ENCODE assay signal across 32 mouse cellular contexts in genomic region chr7:128358741-128359140, GRCm38 (mm10). TPM values are rescaled to one million over a fixed set of nuclear protein-coding genes. Genes with fewer than 3 reads are reported as not detected.
DNase-seq lines count a peak whose midpoint lies in the region; ATAC-seq and TF ChIP-seq lines count a peak whose summit lies in the region.
"Had no signal": no experiment of that assay in that cellular context is flagged by ENCODE, and none has a peak within 500 bp of the region (broad histone marks: within the 10 kb centered on the region; RNA-seq: fewer than 3 reads in every experiment).

No protein-coding gene starts in this region.

- H3K36me3 ChIP-seq in forebrain, embryonic 11.5 days (ENCODE audit: control insufficient read depth, insufficient read depth, low read length): no peaks in the 10 kb centered on the region
- no peaks in the 10 kb centered on the region for H3K36me3 ChIP-seq in forebrain, embryonic 13.5 days (ENCODE audit: poor library complexity, severe bottlenecking)
- H3K36me3 ChIP-seq in limb, embryonic 12.5 days: no peaks in the 10 kb centered on the region
- no peaks in the 10 kb centered on the region for H3K36me3 ChIP-seq in limb, embryonic 10.5 days
- H3K36me3 ChIP-seq in thymus, adult 2 months (ENCODE audit: control insufficient read depth, insufficient read depth, low read length): no peaks in the 10 kb centered on the region
- no peaks in the 10 kb centered on the region for H3K36me3 ChIP-seq in stomach, postnatal 0 days (ENCODE audit: control insufficient read depth, insufficient read depth, low read length)
- H3K36me3 ChIP-seq: embryonic facial prominence, embryonic 10.5 days; embryonic facial prominence, embryonic 15.5 days; heart, embryonic 15.5 days; hindbrain, embryonic 12.5 days; midbrain, embryonic 10.5 days; midbrain, embryonic 15.5 days; neural tube, embryonic 15.5 days; stomach, embryonic 15.5 days had no signal

- H3K27ac ChIP-seq in forebrain, embryonic 11.5 days (ENCODE audit: low read depth, low read length): no peak overlapping the region
- no peak overlapping the region for H3K27ac ChIP-seq in forebrain, embryonic 13.5 days
- no peak overlapping the region for H3K27ac ChIP-seq in limb, embryonic 12.5 days
- no peak overlapping the region for H3K27ac ChIP-seq in limb, embryonic 10.5 days
- H3K27ac ChIP-seq in thymus, adult 2 months (ENCODE audit: control insufficient read depth, insufficient read depth, low read length): 0 out of 2 replicates have a peak overlapping the region, but pooled peaks have one; percentile 6
- H3K27ac ChIP-seq in stomach, postnatal 0 days (replicated peaks): no peak overlapping the region
- H3K27ac ChIP-seq: embryonic facial prominence, embryonic 10.5 days; embryonic facial prominence, embryonic 15.5 days; heart, embryonic 15.5 days; hindbrain, embryonic 12.5 days; hindbrain, postnatal 0 days; midbrain, embryonic 10.5 days; midbrain, embryonic 15.5 days; neural tube, embryonic 15.5 days; stomach, embryonic 15.5 days had no signal

- no peak overlapping the region for H3K9ac ChIP-seq in forebrain, embryonic 11.5 days (ENCODE audit: low read length)
- H3K9ac ChIP-seq in forebrain, embryonic 13.5 days: no peak overlapping the region
- 0 out of 2 replicates have a peak overlapping the region, but pooled peaks have one; percentile 1 for H3K9ac ChIP-seq in limb, embryonic 12.5 days (replicated peaks)
- H3K9ac ChIP-seq in stomach, postnatal 0 days (ENCODE audit: low read length): no peak overlapping the region
- H3K9ac ChIP-seq: embryonic facial prominence, embryonic 15.5 days; heart, embryonic 15.5 days; hindbrain, embryonic 12.5 days; midbrain, embryonic 15.5 days; neural tube, embryonic 15.5 days; stomach, embryonic 15.5 days had no signal

- no peak for TF ChIP-seq POLR2A in thymus, adult 2 months (IDR thresholded peaks at IDR 0.05; ENCODE audit: control insufficient read depth, extremely low read depth, insufficient read depth, low read length, poor library complexity)

- no peaks in the 10 kb centered on the region for H3K9me3 ChIP-seq in forebrain, embryonic 11.5 days (ENCODE audit: control insufficient read depth, low read length)
- H3K9me3 ChIP-seq in forebrain, embryonic 13.5 days (replicated peaks): no peaks in the 10 kb centered on the region
- H3K9me3 ChIP-seq in limb, embryonic 12.5 days: no peaks in the 10 kb centered on the region
- no peaks in the 10 kb centered on the region for H3K9me3 ChIP-seq in limb, embryonic 10.5 days (replicated peaks)
- H3K9me3 ChIP-seq in stomach, postnatal 0 days (ENCODE audit: control insufficient read depth, low read length): no peaks in the 10 kb centered on the region
- H3K9me3 ChIP-seq: embryonic facial prominence, embryonic 10.5 days; embryonic facial prominence, embryonic 15.5 days; heart, embryonic 15.5 days; hindbrain, embryonic 12.5 days; midbrain, embryonic 10.5 days; midbrain, embryonic 15.5 days; neural tube, embryonic 15.5 days; stomach, embryonic 15.5 days had no signal

- H3K4me2 ChIP-seq in forebrain, embryonic 11.5 days (ENCODE audit: low read depth, low read length, severe bottlenecking): no peak overlapping the region
- no peak overlapping the region for H3K4me2 ChIP-seq in forebrain, embryonic 13.5 days
- no peak overlapping the region for H3K4me2 ChIP-seq in limb, embryonic 12.5 days
- H3K4me2 ChIP-seq in stomach, postnatal 0 days (replicated peaks; ENCODE audit: low read depth): no peak overlapping the region
- H3K4me2 ChIP-seq: embryonic facial prominence, embryonic 15.5 days; heart, embryonic 15.5 days; hindbrain, embryonic 12.5 days; midbrain, embryonic 15.5 days; neural tube, embryonic 15.5 days; stomach, embryonic 15.5 days had no signal

- no peaks in the 10 kb centered on the region for H3K4me1 ChIP-seq in forebrain, embryonic 11.5 days (replicated peaks; ENCODE audit: control insufficient read depth, insufficient read depth, low read length)
- no peaks in the 10 kb centered on the region for H3K4me1 ChIP-seq in forebrain, embryonic 13.5 days
- no peaks in the 10 kb centered on the region for H3K4me1 ChIP-seq in limb, embryonic 12.5 days (replicated peaks)
- no peaks in the 10 kb centered on the region for H3K4me1 ChIP-seq in limb, embryonic 10.5 days
- H3K4me1 ChIP-seq in thymus, adult 2 months (replicated peaks; ENCODE audit: control insufficient read depth, insufficient read depth, low read length): peaks cover 8% of the 10 kb centered on the region
- H3K4me1 ChIP-seq in stomach, postnatal 0 days (replicated peaks; ENCODE audit: control insufficient read depth, insufficient read depth): 0 out of 2 replicates have a peak, but pooled peaks cover 2% of the 10 kb centered on the region
- H3K4me1 ChIP-seq: embryonic facial prominence, embryonic 15.5 days; heart, embryonic 15.5 days; hindbrain, embryonic 12.5 days; midbrain, embryonic 10.5 days; midbrain, embryonic 15.5 days; neural tube, embryonic 15.5 days; stomach, embryonic 15.5 days had no signal

- no peak for TF ChIP-seq EP300 in stomach, postnatal 0 days (optimal IDR thresholded peaks at IDR 0.05)

- H3K27me3 ChIP-seq in forebrain, embryonic 11.5 days (ENCODE audit: control insufficient read depth, insufficient read depth, low read length): no peaks in the 10 kb centered on the region
- H3K27me3 ChIP-seq in forebrain, embryonic 13.5 days: no peaks in the 10 kb centered on the region
- H3K27me3 ChIP-seq in limb, embryonic 12.5 days: no peaks in the 10 kb centered on the region; the same call in 1 of the 2 replicates
- H3K27me3 ChIP-seq in limb, embryonic 10.5 days (ENCODE audit: low read depth, poor library complexity, severe bottlenecking): no peaks in the 10 kb centered on the region
- no peaks in the 10 kb centered on the region for H3K27me3 ChIP-seq in thymus, adult 2 months (ENCODE audit: control insufficient read depth, insufficient read depth, low read length)
- no peaks in the 10 kb centered on the region for H3K27me3 ChIP-seq in stomach, postnatal 0 days (ENCODE audit: control insufficient read depth, insufficient read depth, low read length)
- H3K27me3 ChIP-seq: CH12.LX; embryonic facial prominence, embryonic 15.5 days; heart, embryonic 15.5 days; hindbrain, embryonic 12.5 days; midbrain, embryonic 15.5 days; neural tube, embryonic 15.5 days had no signal

- TF ChIP-seq CTCF in thymus, adult 2 months (IDR thresholded peaks at IDR 0.05; ENCODE audit: borderline replicate concordance, control insufficient read depth, extremely low read depth, insufficient read depth, low read length, poor library complexity): no peak
- no peak for TF ChIP-seq CTCF in stomach, postnatal 0 days (IDR thresholded peaks at IDR 0.05; ENCODE audit: low read depth)

- ATAC-seq in forebrain, embryonic 11.5 days (replicated peaks; ENCODE audit: low FRiP score): no peak
- ATAC-seq in forebrain, embryonic 13.5 days: no peak
- ATAC-seq in limb, embryonic 12.5 days (ENCODE audit: insufficient number of reproducible peaks, insufficient read depth, low FRiP score, low TSS enrichment, low read depth): no peak
- no peak for ATAC-seq in stomach, postnatal 0 days (ENCODE audit: low FRiP score, low TSS enrichment)
- ATAC-seq: activated CD4-positive, CD25-positive, alpha-beta regulatory T cell, adult 4 months; forebrain, embryonic 14.5 days; hindbrain, postnatal 0 days; intestine, embryonic 16.5 days; lung, postnatal 0 days; midbrain, embryonic 15.5 days had no signal

- peak; percentile 29 for DNase-seq in forebrain, embryonic 11.5 days (ENCODE audit: low spot score)
- no peak for DNase-seq in limb, embryonic 10.5 days (ENCODE audit: low spot score)
- no peak for DNase-seq in thymus, adult 2 months
- no peak for DNase-seq in thymus, postnatal 36 days
- DNase-seq in stomach, postnatal 0 days (ENCODE audit: low spot score): peak; percentile 11
- DNase-seq: adrenal gland, adult 8-10 months; cerebellum, adult 8-10 months; cerebellum, postnatal 25 days; heart, postnatal 36 days; kidney, adult 9 months; kidney, postnatal 10 days; layer of hippocampus, postnatal 36 days; left cerebral cortex, postnatal 4 days; lung, adult 18-20 months; retina, postnatal 1 day; right cerebral cortex, postnatal 14 days had no signal

- no peak overlapping the region for H3K4me3 ChIP-seq in forebrain, embryonic 11.5 days (ENCODE audit: low read depth, low read length)
- no peak overlapping the region for H3K4me3 ChIP-seq in forebrain, embryonic 13.5 days
- H3K4me3 ChIP-seq in limb, embryonic 12.5 days (replicated peaks): no peak overlapping the region
- no peak overlapping the region for H3K4me3 ChIP-seq in limb, embryonic 10.5 days
- H3K4me3 ChIP-seq in thymus, adult 2 months (ENCODE audit: control insufficient read depth, insufficient read depth, low read length): no peak overlapping the region
- H3K4me3 ChIP-seq in stomach, postnatal 0 days (ENCODE audit: low read depth, low read length): no peak overlapping the region
- H3K4me3 ChIP-seq: embryonic facial prominence, embryonic 10.5 days; embryonic facial prominence, embryonic 15.5 days; heart, embryonic 15.5 days; hindbrain, embryonic 12.5 days; midbrain, embryonic 10.5 days; midbrain, embryonic 15.5 days; neural tube, embryonic 15.5 days; stomach, embryonic 15.5 days had no signal

- WGBS in forebrain, embryonic 11.5 days: 78% methylated on average over 9 of the region's 9 CpGs
- WGBS in forebrain, embryonic 13.5 days: 82% methylated on average over 9 of the region's 9 CpGs
- 72% methylated on average over 9 of the region's 9 CpGs for WGBS in limb, embryonic 12.5 days
- WGBS in limb, embryonic 10.5 days: 85% methylated on average over 9 of the region's 9 CpGs
- 70% methylated on average over 9 of the region's 9 CpGs for WGBS in thymus, adult 2 months
- WGBS in stomach, postnatal 0 days: 73% methylated on average over 9 of the region's 9 CpGs

RNA-seq across cellular contexts. Expression of gene Rgs10, which starts 59.8 kb away (rescaled TPM):
- polyA plus RNA-seq in forebrain, embryonic 11.5 days (2014; fragmentation: Nextera tagmentation; extraction: Ambion mirVana): 6.0 and 6.6 TPM in 2 replicates
- polyA plus RNA-seq in forebrain, embryonic 13.5 days (2015; fragmentation: Nextera tagmentation; extraction: Ambion mirVana): 10.2 and 11.5 TPM in 2 replicates
- polyA plus RNA-seq in limb, embryonic 12.5 days (2016; fragmentation: Nextera tagmentation; extraction: Ambion mirVana): 7.9 and 8.3 TPM in 2 replicates
- 2.7 and 3.5 TPM in 2 replicates for polyA plus RNA-seq in limb, embryonic 10.5 days (2016; fragmentation: Nextera tagmentation; extraction: Ambion mirVana)
- polyA plus RNA-seq in thymus, adult 2 months (2012; rRNA removed): 62.5 and 71.8 TPM in 2 replicates
- polyA plus RNA-seq in stomach, postnatal 0 days (2015; fragmentation: Nextera tagmentation; extraction: Ambion mirVana): 24.5 and 28.9 TPM in 2 replicates

Comparison
In these comparisons a context has a peak if more than half of its experiments do, and no peak if none do; other contexts are left out.
1. DNase-seq: peak in forebrain, embryonic 11.5 days (single experiment) and stomach, postnatal 0 days (single experiment); none in limb, embryonic 10.5 days (single experiment), thymus, adult 2 months (single experiment) and thymus, postnatal 36 days (0 of 2).